Mouse (Mus musculus) embryo, embryonic 10 days (tissue): Measurements from ENCODE around the gene Tmtc1.

Source experiments
- DNase-seq: peaks from one replicate; pipeline ENCODE4 v3.0.0-alpha.2; 2015; ENCODE audit warnings: low spot score

The Tmtc1 gene

DNA sequence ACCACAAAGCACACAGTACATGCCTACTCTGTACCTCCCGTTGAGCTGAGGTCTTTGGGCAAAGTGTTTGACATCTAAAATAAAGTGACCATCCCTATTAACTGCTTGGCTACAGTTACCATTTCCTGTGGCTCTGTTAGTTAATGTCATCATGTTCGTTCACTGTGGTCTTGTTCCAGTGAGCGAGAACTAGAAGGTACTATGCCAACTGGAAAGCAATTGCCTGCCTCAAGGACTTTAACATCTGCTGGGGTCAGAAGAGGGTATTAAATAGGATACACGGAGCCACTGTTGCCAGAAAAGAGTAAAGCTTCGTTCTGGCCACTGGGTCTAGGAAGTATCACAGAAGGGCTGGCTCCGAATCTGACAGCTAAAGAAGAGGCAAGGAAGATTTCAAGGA is 23.8 kb downstream of the Tmtc1 start:
- no peak for DNase-seq

DNA sequence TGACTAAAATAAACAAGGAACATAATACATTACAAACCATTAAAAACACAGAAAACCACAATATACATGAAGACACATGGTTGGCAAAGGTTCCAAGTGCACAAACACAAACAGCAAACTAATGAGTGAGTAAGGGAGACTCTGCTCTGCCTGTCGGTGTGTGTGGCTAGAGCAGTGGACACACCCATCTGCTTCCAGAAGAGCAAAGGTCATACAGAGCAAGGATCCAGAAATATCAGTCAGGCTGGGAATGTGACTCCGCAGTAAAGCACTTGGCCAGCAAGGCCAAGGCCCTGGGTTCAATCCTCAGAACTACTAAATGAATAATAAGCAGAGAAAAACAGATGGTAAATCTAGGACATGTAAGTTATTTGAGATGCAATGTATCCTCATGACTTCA is 27.6 kb downstream of the Tmtc1 start:
- DNase-seq, result no peak

DNA sequence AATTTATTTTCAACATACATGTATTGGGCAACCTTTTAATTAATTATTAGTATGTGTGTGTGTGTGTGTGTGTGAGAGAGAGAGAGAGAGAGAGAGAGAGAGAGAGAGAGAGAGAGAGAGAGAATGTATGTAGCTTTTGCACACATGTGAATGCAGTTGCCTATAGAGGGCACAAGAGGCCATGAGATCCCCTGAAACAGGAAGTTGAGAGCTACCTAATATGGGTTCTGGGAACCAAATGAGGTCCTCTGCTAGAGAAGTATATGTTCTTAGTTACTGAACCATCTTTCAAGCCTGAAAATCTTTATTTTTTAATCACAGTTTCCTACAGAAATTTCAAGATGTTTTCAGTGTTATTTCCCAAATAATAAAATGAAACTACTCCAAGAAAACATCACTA is 30.6 kb downstream of the Tmtc1 start:
- DNase-seq, result no peak

DNA sequence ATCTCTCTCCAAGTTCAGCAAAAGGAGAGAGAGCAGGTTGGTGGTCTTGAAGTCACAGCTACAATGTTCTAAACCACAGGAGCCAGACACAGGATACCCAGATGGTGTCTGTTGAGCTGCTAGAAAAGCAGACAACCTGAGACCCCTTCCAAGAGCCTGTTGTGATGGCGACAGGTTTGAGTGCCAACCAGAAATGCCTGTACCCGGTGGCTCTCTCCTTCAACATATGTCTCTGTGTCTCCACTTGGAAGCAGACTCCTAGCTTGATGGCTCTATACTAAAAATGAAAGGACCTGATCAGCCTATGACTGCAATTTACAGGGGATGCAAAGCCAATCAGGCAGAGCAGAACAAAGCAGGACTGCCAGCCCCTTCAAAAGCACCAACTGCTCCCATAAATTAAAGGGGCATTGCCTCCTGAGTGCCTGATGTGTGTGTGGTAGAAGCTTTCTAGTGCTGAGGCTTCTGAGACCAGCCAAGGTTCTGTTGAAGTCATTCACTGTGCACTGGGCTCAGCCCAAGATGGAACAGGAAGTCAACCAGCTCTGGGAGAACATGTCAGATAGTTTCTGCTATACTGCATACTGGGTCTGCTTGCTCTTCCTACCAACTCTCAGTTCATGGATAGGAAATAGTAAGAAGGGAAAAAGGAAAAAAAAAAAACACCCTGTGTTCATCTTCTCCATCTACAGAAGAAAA is 37.2 kb downstream of the Tmtc1 start:
- no peak for DNase-seq

DNA sequence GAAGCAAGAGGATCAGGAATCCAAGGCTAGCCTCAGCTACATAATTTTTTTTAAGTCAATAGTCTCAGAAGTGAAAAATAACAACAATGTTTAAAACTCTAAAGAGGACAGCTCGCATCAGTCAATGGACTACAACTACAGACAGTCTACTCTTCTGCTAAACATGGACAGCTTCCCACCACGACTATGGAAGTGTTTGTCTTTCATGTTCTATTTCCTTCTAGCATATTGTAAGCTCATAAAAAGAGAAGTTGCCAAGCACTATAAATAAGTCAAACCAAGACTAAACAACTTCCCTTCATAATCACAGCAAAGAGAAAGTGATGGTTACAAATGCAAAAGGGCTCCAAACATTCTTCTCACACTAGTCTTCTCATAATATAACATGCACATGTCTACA is 38.6 kb downstream of the Tmtc1 start:
- DNase-seq, result no peak

DNA sequence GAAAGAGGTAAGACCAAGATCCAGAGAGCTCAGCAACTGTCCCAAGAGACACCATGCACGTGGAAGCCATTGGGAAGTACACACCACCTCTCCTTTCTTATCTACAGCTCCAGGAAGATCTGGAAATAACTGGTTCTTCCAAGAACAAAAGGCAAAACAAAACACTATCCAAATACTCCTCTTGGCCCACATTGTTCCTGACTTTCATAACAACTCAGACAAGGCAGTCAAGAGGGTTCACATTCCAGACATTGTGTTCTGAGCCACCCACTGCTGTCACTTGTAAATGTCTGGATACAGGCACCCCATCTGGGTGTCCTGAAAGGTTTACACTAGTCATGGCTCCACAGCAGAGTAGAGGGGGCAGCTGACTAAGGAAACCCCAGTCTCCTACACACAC is 39.7 kb downstream of the Tmtc1 start:
- DNase-seq, result no peak

DNA sequence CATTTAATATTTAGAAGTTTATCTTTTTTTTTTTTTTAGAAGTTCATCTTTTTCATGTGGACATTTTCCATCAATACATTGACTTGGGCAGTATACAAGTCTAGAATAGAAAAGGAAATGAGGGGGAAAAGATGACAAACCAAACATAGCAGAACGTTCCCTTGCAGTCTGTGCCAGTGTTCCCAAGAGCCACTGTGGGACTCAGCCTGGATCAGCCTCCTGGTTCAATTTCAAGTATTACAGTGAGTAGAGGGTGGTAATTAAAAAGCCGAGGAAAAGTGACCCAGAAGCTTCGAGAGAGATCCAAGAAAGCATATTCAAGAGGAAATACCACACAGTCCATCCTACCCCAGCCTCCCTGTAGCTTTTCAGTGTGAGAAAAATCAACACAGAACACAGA is 40.4 kb downstream of the Tmtc1 start:
- no peak for DNase-seq

DNA sequence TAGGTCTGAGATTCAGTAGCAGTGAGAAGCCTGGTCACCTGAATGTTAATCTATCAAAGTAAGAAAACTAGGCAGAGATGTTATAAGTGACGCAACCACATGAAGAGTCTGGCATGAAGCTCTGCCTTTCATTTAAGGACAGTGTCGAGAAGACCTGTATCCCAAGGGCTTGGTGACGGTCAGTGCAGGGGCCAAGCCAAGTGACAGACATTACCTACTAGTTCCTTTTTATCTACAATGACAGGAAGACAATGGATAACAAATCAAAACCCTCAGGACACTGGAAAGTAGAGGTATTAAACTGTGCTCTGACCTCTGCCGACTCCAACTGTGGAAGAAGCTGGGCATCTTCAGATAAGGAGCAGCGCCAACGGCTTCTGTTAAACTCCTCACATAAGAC is 43.2 kb downstream of the Tmtc1 start:
- no peak for DNase-seq

DNA sequence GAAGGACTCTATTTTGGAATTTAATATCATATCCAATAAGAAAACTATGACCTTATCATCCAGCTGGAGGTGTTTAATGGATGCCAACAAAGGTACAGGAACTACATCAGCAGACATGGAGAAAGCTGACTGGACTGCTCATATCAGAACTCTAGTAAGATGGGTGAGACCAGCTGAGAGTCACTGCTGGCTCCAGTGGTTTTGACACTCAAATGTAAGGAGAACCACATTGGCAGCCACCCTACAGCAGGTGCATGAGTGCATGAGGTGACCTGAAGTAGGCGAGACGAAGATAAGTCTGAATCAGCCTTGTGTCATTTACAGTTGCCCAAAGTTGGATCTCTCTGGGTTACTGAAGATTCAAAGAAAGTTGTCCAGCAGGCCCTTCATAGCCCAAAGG is 44.6 kb downstream of the Tmtc1 start:
- no peak for DNase-seq

DNA sequence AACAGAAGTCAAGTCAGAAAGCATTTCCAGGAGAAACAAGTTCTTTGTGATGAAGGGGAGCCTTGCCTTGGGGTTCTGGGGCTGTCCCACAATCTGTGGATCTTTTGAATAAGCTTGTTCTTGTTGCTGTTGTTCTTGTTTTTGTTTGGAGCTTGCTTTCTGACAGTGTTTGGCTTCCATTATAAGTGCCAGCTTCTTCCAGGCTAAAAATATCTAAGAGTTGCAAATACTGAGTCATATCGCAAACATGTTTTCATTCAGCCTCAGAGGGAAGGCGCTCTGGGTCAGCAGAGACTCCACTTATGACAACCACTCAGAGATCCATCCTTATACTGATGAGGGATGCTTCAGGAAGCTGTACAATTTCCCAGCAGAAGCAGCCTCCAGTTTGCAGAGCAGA is 45.3 kb downstream of the Tmtc1 start:
- no peak for DNase-seq

DNA sequence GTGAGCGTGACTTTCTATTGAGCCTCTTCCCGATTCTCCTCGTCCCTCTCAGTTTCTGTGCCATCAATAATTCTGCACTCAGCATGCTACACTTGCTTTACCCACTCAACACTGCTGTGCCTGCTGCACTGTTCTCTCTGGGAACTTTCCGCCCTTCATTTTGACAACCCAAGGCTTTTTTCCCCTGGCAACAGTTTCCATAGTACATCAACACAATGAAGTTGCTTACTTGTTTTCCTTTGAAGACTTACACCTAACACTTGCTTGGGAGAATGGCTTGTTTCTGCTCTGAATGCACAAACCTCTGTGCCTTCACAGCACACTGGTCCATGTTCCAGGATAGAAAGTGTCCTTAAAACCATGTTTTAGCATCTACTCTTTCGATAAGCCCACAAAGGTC is 46.9 kb downstream of the Tmtc1 start:
- DNase-seq, result no peak

DNA sequence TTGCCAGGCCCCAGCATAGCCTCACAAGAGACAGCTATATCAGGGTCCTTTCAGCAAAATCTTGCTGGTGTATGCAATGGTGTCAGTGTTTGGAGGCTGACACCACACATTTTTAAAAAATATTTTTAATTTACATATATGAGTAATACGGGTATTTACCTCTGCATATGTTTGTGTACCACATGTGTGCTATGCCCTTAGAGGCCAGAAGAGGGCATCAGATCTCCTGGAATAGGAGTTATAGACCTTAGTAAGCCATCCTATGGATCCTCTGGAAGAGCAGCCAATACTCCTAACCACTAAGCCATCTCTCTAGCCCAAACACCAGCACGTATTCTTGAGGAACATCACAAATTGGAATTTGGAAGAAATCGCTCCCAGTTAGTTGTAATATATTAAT is 48.9 kb downstream of the Tmtc1 start:
- no peak for DNase-seq

DNA sequence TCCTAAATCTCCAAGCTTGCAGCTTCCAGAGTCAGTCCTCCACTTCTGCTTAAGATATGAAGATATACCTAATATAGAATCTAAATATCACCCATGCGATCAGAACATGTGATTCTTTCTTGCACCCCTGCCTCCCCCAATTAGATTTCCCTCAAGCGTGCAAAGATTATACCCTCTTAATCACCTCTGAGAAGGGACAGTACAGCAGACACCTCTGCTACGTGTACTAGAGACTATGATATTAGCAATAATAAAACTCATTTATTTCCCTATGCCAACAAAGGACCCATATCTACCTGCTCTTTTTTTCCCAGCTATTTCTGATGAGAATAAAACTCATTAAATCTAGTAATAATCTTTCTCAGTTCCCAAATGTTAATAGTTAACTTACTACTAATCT is 49.9 kb downstream of the Tmtc1 start:
- no peak for DNase-seq

DNA sequence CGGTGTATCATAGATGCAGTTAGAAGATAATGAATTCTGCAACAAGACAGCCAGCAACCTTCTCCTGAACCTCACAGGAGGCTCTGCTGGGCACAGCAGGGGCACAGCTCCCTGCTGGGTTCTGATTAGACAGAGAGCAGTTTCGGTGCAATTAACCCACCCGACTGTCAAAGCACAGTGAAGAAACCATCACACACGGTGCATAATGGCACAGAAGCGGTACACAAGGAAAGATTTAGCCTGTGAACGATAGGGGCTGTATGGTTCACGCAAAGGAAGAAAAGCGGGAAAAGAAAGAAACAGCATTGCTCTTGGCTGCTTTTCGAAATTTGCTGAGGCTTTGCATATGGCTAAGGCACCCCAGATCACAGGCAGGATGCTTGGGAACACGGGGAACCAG is 52.0 kb downstream of the Tmtc1 start:
- DNase-seq, result no peak

DNA sequence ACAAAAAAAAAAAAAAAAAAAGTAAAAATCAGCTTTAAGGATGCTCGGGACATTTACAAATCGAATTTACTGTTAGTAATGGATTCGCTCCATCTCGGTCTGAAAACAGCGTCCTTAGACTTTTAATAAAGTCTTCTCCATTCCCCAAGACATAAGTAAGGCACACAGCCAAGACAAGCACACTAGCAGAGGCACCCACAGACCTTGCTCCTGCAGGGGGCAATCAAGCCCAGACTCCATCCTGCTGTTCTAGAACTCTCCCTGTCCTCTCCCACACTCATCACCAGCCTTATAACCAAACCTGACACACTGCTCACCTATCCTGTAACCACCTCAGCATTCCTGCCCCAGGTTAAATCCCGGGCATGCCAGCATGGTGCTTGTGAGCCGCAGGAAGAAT is 52.9 kb downstream of the Tmtc1 start:
- DNase-seq, result no peak

DNA sequence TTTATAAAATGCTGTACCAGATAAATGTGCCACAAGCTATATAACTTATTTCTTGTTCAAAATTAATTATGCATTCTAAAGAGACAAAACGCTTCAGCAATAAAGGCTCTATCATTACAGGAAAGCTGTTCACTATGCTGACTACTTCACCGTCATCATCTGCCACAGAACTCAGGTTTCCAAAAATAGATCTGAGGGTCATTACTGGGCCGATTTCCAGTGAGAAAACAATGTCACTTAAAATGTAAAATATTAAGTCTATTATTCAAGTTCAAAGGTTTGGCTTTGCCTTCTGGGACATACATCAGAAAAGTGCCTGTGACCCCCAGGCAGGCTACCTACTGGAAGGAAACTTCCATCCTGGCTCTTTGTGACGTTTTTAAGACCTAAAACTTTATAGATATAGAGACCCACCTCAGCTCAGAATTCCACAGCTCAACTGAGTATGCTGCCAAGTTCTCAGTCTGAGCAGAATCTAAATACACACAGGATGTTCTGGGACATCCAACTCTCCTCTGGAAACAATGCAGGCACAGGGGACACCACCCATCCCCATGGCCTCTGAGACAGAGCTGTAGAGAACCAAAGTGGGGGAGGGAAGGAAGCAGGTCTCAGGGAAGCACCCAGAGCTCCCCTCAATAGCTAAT is 53.4 kb downstream of the Tmtc1 start:
- DNase-seq, result no peak

DNA sequence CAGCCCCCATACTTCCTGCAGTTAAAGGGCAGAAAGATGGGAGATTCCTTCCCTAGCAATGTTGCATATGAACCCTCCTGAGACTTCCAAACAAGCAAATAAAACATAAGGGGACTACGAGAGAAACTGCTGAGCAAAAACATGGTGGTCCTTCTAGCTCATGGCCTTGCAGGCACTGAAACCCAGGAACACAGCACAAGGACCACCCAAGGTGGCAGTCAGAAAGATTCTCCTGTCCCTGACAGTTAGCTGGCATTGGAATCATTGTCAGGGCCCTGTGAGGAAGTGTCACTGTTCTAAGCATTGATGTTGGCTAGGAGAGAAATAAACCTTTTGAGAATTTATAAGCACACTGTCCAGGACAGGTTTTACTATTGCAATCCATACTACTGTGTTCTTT is 56.2 kb downstream of the Tmtc1 start:
- no peak for DNase-seq

DNA sequence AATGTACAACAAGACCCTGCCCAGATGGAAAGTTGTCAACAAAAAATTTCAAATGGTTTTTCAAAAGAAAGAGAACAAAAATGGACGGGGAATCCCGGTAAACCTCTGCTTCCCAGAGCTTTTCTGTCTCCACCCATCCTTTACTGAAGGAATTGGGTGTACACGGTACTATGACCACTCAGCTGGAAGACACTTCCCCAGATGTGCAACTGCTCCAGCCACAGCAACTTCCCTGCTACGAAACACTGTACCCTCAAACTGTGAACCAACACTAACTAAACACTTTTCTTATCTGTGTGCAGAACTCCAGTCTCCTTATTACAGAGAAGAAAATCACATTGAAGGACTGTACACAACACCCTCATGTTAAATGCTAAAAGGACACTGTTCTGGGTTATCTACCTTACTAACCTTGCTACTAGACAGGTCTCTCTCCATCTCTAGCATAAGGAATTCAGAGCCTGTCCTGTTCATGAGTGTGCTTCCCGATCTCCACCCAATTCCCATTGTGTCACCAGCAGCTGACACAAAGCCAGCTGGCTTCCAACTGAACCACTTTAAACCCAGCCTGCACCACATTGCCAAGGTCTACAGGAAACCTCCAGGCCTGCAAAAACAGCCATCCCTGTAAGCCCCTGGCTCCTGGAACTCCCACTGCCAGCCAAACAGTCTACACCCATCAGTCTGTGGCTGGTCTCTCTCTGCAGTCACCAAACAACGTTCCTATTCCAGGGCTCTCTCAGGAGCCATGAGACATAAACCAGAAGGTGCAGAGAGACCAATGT is 59.9 kb downstream of the Tmtc1 start:
- no peak for DNase-seq

DNA sequence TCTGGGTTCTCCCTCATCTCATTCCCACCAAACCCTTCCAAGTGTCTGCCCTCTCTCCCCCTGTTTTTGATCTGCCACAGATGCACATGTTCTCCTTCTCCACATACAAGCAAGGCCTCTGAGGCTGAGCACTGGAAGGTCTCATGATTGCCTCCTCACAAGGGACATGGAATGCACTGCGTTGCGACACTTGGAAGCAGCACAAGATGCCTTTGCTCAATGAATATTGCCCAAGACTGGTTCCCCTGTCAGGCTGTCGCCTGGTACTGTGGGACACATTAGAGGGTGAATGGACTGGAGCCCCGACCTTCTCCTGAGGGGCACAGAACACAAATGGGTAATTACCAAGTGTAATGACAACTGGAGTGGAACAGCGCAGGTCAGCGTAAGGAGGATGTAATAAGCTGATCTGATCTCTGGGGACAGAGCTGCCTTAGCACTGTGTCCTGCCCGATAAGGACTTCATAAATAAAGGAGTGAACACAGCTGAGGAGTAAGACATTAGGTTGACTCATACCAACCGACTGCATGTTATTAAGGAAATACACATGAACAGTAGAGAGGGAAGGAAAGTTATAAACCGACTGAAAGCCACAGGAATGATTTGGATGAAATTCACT is 62.9 kb downstream of the Tmtc1 start:
- no peak for DNase-seq

DNA sequence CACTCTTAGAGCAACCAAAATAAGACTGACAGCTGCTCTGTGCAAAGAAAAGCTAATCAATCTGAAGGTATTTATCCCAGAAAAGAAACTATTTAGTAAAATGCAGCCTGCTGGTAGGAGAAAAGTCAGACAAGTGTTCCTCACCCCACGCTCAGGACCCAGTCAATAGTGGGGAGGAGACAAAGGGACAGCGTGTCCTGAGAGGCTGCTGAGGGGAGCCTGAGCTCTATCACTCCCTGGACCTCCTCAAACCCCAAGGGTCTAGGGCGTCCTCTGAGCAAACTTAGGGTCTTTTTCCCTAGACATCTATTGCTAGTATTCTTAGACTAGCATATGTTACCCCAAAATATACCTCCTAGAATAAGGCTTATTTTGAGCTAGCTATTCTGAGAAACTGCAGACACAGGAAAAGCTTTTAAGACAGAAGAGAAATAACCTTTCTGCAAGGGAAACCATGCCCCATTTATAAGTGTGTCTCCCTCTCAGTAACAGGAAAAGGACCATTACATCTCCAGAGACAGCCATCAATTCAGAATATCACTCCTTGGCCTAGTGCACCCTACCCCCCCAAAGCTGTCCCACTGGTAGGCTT is 68.5 kb downstream of the Tmtc1 start:
- no peak for DNase-seq

DNA sequence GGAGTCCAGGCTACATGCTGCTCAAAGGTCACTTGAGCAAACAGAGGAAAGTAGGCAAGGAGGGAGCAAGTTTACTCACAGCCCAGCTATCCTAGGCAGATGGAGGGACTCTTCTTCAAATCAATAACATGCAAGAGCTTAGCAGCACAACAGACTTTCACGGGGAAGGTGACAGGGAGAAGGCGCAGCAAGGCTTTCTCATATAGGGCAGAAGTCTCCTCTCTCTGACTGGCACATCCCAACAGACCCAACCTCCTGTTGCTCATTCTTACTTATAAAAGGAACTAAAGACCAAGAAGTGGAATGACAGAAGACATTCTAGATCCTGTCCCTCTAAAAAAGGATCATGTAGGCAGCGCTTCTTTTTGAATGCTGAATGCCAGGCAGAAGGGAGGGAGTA is 69.2 kb downstream of the Tmtc1 start:
- DNase-seq, result no peak

DNA sequence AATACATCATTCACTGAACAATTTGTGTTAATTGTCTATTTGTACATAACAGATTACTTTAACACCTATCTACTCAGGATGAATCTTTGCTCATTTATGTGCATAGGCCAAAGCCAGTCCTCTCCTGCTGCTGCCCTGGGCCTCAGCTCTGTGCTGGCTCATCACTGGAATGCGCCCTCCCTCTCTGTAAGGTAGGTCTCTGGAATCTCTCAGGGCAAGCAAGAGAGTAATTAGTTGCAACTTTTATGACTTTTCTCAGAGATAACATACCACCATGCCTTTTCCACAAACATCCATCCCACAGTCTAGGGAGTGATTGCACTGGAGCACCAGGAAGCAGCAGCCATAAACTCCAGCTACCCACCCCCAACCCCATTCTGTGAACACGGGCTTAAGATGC is 70.7 kb downstream of the Tmtc1 start:
- peak; percentile 36 for DNase-seq

DNA sequence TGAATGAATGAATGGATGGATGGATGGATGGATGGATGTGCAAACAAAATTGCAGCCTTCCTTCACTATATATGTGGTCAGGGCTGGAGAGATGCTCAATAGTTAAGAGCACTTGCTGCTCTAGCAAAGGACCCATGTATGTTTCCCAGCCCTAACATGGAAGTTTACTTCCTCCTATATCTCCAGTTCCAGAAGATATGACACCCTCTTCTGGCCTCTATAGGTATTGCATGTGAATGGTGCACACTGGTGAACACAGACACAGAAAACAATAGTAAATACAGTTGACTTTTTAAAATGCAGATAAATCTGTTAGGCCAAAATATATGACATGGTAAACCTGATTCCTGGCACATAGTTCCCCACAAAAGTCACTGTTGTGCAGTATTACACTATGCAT is 73.0 kb downstream of the Tmtc1 start:
- DNase-seq, result no peak
